Mouse (Mus musculus) stomach, adult 2 months (tissue): ENCODE measurements around the gene Trap1. TPM values are rescaled to one million over a fixed set of nuclear protein-coding genes. Genes with fewer than 3 reads are reported as not detected.

Experiments used
- polyA plus RNA-seq: library from polyadenylated mRNA; depleted of rRNA; stranded (reverse); fragments of >200 nt; gene quantifications from 2 replicates; pipeline ENCODE4 v1.2.3, GENCODE M21; 2012; rRNA removed

Gene Trap1
- 29.0 and 40.5 TPM in 2 replicates for polyA plus RNA-seq

DNA sequence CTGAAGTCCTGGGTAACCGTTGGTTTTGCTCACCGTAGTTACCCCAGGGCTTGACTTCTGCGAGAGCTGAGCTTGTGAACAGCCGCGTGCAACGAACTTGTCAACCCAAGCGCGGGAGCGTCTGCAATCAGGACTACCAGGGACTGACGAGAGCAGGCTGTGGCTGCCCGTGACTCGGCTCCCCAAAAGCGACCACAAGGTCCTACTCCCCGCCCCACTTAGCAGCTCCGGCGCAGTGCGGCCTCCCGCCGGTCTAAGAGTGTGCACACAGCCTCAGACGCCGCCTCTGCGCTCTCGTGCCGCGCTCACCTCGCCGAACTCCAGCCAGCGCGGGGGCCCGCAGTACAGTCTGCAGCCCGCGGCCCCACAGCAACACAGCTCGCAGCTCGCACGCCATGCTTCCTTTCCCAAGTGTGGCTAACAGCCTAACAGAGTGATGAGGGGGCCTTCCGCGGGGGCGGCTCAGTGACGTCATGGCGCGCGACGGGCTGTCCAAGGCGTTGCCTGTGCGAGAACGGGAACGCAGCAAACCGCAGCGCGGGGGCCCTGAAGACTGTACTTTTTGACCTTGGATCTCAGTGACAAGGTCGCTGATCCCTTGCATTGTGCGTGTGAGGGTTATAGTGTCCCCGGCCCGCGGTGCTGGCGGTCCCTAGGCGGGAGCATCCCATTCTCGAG, at the start of gene Trap1:
Gene Trap1, minus strand, starts transcription at position 444 of the 678 bp plus-strand sequence.

GRCm38 (mm10) chr16:4036807-4037206, 40.8 kb downstream of the Trap1 start, which contains the start of gene Dnase1:
Gene Dnase1 (plus strand): TSS chr16:4036942.

DNA sequence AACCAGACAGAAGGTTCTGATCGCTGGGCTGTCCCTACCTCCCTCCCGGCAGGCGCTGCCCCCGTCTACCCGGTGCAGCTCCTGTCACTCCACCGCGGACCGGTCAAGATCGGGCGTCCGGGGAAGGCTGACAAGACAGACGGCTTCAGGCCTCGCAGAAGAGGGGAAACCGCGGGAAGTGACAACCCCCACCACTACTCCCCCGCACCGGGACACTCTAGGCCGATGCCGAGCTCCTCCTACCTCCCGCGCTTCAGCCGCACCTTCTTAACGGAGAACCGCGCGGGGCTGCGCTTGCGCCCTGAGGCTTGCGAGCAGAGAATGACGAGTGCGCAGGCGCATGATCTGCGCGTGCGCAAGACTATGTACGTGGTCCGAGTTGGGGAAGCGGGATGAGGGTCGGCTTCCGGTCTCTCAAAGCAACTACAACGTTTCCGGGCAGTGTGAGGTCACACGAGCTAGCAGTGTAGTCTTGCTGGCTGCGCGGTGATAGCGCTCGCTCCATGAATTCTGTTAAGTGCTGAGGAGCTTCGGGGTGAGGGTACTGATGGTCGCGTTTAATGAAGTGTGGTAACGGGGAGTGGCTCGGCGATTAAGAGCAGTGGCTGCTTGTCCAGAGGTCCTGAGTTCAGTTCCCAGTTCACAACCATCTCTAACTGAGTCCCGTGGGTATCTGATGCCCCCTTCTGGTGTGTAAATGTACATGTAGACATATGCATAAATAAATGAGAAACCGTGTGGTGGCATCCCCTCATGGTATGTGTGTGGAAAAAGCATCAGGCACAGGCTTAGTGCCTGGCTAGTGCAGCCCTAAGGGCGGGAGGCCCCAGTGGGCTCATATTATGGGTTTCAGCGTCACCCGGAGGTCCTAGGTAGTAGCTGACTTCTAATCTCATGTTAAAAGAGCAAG, 73.9 kb downstream of the Trap1 start, which contains the start of gene Slx4:
Gene Slx4, minus strand, starts transcription at position 282 of the 910 bp plus-strand sequence.

Other genes starting within 250 kb of the Trap1 start
- not detected in 2 replicates for gene Olfr15, start 246.9 kb downstream of the Trap1 start, polyA plus RNA-seq
- gene Zfp174, start 230.6 kb downstream of the Trap1 start, polyA plus RNA-seq, result 0.26 and 0.38 TPM in 2 replicates
- 30.6 and 34.5 TPM in 2 replicates for gene Naa60, start 205.5 kb downstream of the Trap1 start, polyA plus RNA-seq
- 0.62 and 0.76 TPM in 2 replicates for gene Zfp597, start 193.3 kb downstream of the Trap1 start, polyA plus RNA-seq
- gene Gm20695, start 193.2 kb downstream of the Trap1 start, polyA plus RNA-seq, result not detected in 2 replicates
- 5.5 and 11.8 TPM in 2 replicates for gene 1700037C18Rik, start 169.1 kb downstream of the Trap1 start, polyA plus RNA-seq
- 1.4 and 1.9 TPM in 2 replicates for gene Cluap1, start 169.0 kb downstream of the Trap1 start, polyA plus RNA-seq
- gene Nlrc3, start 101.2 kb downstream of the Trap1 start, polyA plus RNA-seq, result 0.81 and 1.8 TPM in 2 replicates
- gene Slx4, start 74.1 kb downstream of the Trap1 start, polyA plus RNA-seq, result 4.7 and 6.4 TPM in 2 replicates
- 0.08 and 0.14 TPM in 2 replicates for gene Dnase1, start 40.9 kb downstream of the Trap1 start, polyA plus RNA-seq
- 7.3 and 11.9 TPM in 2 replicates for gene Crebbp, start 136.2 kb upstream of the Trap1 start, polyA plus RNA-seq